Mouse (Mus musculus) midbrain, embryonic 11.5 days (tissue): ENCODE measurements around the gene Pogz. TPM values are rescaled to one million over a fixed set of nuclear protein-coding genes. Genes with fewer than 3 reads are reported as not detected.
A peak's percentile ranks its signal among the peaks of the same experiment; 100 is the strongest.

Experiments
- ATAC-seq: fragments of 200-750 bp; cut with Nextera tagmentation; 2 replicates; pipeline ENCODE4 v1.8.0; 2017; ENCODE audit warnings: moderate TSS enrichment, moderate library complexity; ENCODE audit not compliant: low FRiP score
- DNase-seq: peaks from one replicate; pipeline ENCODE4 v3.0.0; 2015; ENCODE audit warnings: low spot score; ENCODE audit errors: missing footprints
- H3K27ac ChIP-seq: fragments of 300-500 bp; sonication (generic); 2 replicates; pipeline ENCODE4 v1.5.1; 2014; ENCODE audit warnings: low read depth, low read length
- H3K27me3 ChIP-seq: fragments of 300-500 bp; sonication (generic); 2 replicates; pipeline ENCODE4 v1.6.1; 2014; ENCODE audit warnings: mild to moderate bottlenecking, low read length, moderate library complexity, mixed read lengths; ENCODE audit not compliant: control insufficient read depth, insufficient read depth
- H3K36me3 ChIP-seq: fragments of 300-500 bp; sonication (generic); 2 replicates; pipeline ENCODE4 v1.6.1; 2014; ENCODE audit warnings: mild to moderate bottlenecking, low read length, moderate library complexity, mixed read lengths; ENCODE audit not compliant: control insufficient read depth, insufficient read depth
- H3K4me1 ChIP-seq: fragments of 300-500 bp; sonication (generic); 2 replicates; pipeline ENCODE4 v1.6.1; 2014; ENCODE audit warnings: low read length; ENCODE audit not compliant: control insufficient read depth, insufficient read depth
- H3K4me2 ChIP-seq: fragments of 300-500 bp; sonication (generic); 2 replicates; pipeline ENCODE4 v1.6.1; 2014; ENCODE audit warnings: mild to moderate bottlenecking, moderate library complexity
- H3K4me3 ChIP-seq: fragments of 300-500 bp; sonication (generic); 2 replicates; pipeline ENCODE4 v1.5.1; 2014; ENCODE audit warnings: low read depth, low read length
- H3K9ac ChIP-seq: fragments of 300-500 bp; sonication (generic); 2 replicates; pipeline ENCODE4 v1.6.1; 2014; ENCODE audit warnings: low read length
- H3K9me3 ChIP-seq: fragments of 300-500 bp; sonication (generic); 2 replicates; pipeline ENCODE4 v1.6.1; 2016; ENCODE audit warnings: low read length; ENCODE audit not compliant: control insufficient read depth
- WGBS: fragments of 180-500 bp; shearing (Covaris S2); extraction: QIAGEN DNeasy Blood & Tissue Kit; methylation state at CpG from one replicate; pipeline ENCODE4 v1.1.7; 2014; 5-methylcytosine and 5-hydroxymethylcytosine counted together
- polyA plus RNA-seq: library from polyadenylated mRNA; unstranded; fragments of >200 nt; fragmentation: Nextera tagmentation; extraction: Ambion mirVana; gene quantifications from 2 replicates; pipeline ENCODE4 v1.2.1, GENCODE M21; 2014

Pogz gene
- polyA plus RNA-seq, 1 experiment from 2014 or later = 24.2 TPM

- H3K9ac ChIP-seq = no peak overlapping the region
- H3K4me2 ChIP-seq = no peak overlapping the region
- no peaks in the 10 kb centered on the region for H3K9me3 ChIP-seq
- H3K27me3 ChIP-seq = no peaks in the 10 kb centered on the region
- 85% methylated on average over 4 of the region's 4 CpGs for WGBS
- no peaks in the 10 kb centered on the region for H3K4me1 ChIP-seq
- H3K27ac ChIP-seq = no peak overlapping the region
- H3K36me3 ChIP-seq = no peaks in the 10 kb centered on the region
- DNase-seq (peak; percentile 77), ATAC-seq (no peak)
- H3K4me3 ChIP-seq = no peak overlapping the region
Measured at GRCm38 (mm10) chr3:94804976-94805375, 32.4 kb upstream of the Pogz start.

- Histone ChIP-seq H3K27ac (no peak overlapping the region), H3K9ac (no peak overlapping the region), H3K36me3 (no peaks in the 10 kb centered on the region), H3K27me3 (no peaks in the 10 kb centered on the region), H3K4me2 (no peak overlapping the region), H3K4me3 (no peak overlapping the region), H3K4me1 (no peaks in the 10 kb centered on the region), H3K9me3 (no peaks in the 10 kb centered on the region)
- ATAC-seq = no peak
- no peak for DNase-seq
- 86% methylated on average over 1 of the region's 1 CpGs for WGBS
Measured at GRCm38 (mm10) chr3:94808296-94808695, 29.1 kb upstream of the Pogz start.

GRCm38 (mm10) chr3:94811628-94812027, 25.7 kb upstream of the Pogz start:
- Histone ChIP-seq H3K36me3 (no peaks in the 10 kb centered on the region), H3K4me2 (no peak overlapping the region), H3K9me3 (no peaks in the 10 kb centered on the region), H3K4me1 (no peaks in the 10 kb centered on the region), H3K4me3 (no peak overlapping the region), H3K27ac (no peak overlapping the region), H3K9ac (no peak overlapping the region), H3K27me3 (no peaks in the 10 kb centered on the region)
- 19% methylated on average over 4 of the region's 4 CpGs for WGBS
- DNase-seq (no peak), ATAC-seq (no peak)

- DNase-seq (no peak), ATAC-seq (no peak)
- no peaks in the 10 kb centered on the region for H3K4me1 ChIP-seq
- H3K27me3 ChIP-seq = no peaks in the 10 kb centered on the region
- no peaks in the 10 kb centered on the region for H3K36me3 ChIP-seq
- 86% methylated on average over 3 of the region's 3 CpGs for WGBS
- H3K27ac ChIP-seq = no peak overlapping the region
- H3K4me3 ChIP-seq = no peak overlapping the region
- no peaks in the 10 kb centered on the region for H3K9me3 ChIP-seq
- H3K4me2 ChIP-seq = no peak overlapping the region
- H3K9ac ChIP-seq = no peak overlapping the region
Measured at GRCm38 (mm10) chr3:94813651-94814050, 23.7 kb upstream of the Pogz start.

GRCm38 (mm10) chr3:94814063-94814462, 23.3 kb upstream of the Pogz start:
- Histone ChIP-seq H3K4me3 (no peak overlapping the region), H3K27me3 (no peaks in the 10 kb centered on the region), H3K4me1 (no peaks in the 10 kb centered on the region), H3K27ac (no peak overlapping the region), H3K9me3 (no peaks in the 10 kb centered on the region), H3K36me3 (no peaks in the 10 kb centered on the region), H3K4me2 (no peak overlapping the region), H3K9ac (no peak overlapping the region)
- WGBS = 75% methylated on average over 4 of the region's 4 CpGs
- DNase-seq (no peak), ATAC-seq (no peak)

- H3K36me3 ChIP-seq = no peaks in the 10 kb centered on the region
- DNase-seq (no peak), ATAC-seq (no peak)
- 77% methylated on average over 4 of the region's 4 CpGs for WGBS
- no peak overlapping the region for H3K4me3 ChIP-seq
- H3K27me3 ChIP-seq = no peaks in the 10 kb centered on the region
- no peak overlapping the region for H3K27ac ChIP-seq
- H3K4me2 ChIP-seq = no peak overlapping the region
- H3K9ac ChIP-seq = no peak overlapping the region
- H3K4me1 ChIP-seq = no peaks in the 10 kb centered on the region
- H3K9me3 ChIP-seq = no peaks in the 10 kb centered on the region
Measured at GRCm38 (mm10) chr3:94814663-94815062, 22.7 kb upstream of the Pogz start.

GRCm38 (mm10) chr3:94815603-94816002, 21.8 kb upstream of the Pogz start:
- Histone ChIP-seq H3K4me3 (no peak overlapping the region), H3K4me2 (no peak overlapping the region), H3K4me1 (no peaks in the 10 kb centered on the region), H3K27ac (no peak overlapping the region), H3K36me3 (no peaks in the 10 kb centered on the region), H3K9me3 (no peaks in the 10 kb centered on the region), H3K27me3 (no peaks in the 10 kb centered on the region), H3K9ac (no peak overlapping the region)
- no peak for DNase-seq
- ATAC-seq = no peak

GRCm38 (mm10) chr3:94817731-94818130, 19.6 kb upstream of the Pogz start:
- Histone ChIP-seq H3K27me3 (no peaks in the 10 kb centered on the region), H3K4me3 (no peak overlapping the region), H3K4me2 (no peak overlapping the region), H3K4me1 (peaks cover 2% of the 10 kb centered on the region; the same call in 1 of the 2 replicates), H3K9me3 (no peaks in the 10 kb centered on the region), H3K9ac (no peak overlapping the region), H3K36me3 (no peaks in the 10 kb centered on the region), H3K27ac (no peak overlapping the region)
- DNase-seq (no peak), ATAC-seq (no peak)
- WGBS = 87% methylated on average over 2 of the region's 2 CpGs

- ATAC-seq (no peak), DNase-seq (peak; percentile 88)
- Histone ChIP-seq H3K4me2 (no peak overlapping the region), H3K9ac (no peak overlapping the region), H3K36me3 (no peaks in the 10 kb centered on the region), H3K4me3 (no peak overlapping the region), H3K4me1 (peaks cover 2% of the 10 kb centered on the region; the same call in 1 of the 2 replicates), H3K27me3 (no peaks in the 10 kb centered on the region), H3K9me3 (no peaks in the 10 kb centered on the region), H3K27ac (no peak overlapping the region)
- 69% methylated on average over 23 of the region's 24 CpGs for WGBS
Measured at GRCm38 (mm10) chr3:94819452-94820425, 17.6 kb upstream of the Pogz start.
